Mouse (Mus musculus): ENCODE measurements around the gene Rabgef1. TPM values are rescaled to one million over a fixed set of nuclear protein-coding genes. Genes with fewer than 3 reads are reported as not detected.

Rabgef1 gene
- polyA plus RNA-seq, 1 experiment from 2014 or later: 29.2 TPM

DNA sequence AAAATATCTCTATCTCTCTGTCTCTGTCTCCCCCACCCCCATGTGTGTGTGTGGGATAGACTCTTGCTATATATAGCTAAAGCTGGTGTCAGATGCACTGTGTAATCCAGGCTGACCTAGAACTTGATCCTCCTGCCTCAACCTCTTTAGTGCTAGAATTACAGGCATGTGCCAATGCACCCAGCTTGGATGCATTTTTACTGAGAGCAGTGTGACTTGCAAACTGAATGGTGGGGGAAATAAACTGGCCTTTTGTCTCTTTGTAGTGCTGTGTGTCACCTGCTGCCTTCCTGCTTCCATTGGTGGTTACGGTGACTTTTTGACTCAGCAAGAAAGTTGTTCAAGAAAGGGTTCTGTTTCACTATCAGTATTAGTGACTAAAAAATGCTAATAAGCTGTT, 24.7 kb downstream of the Rabgef1 start:
- H3K4me2 ChIP-seq: no peak overlapping the region
- no peak overlapping the region for H3K27ac ChIP-seq
- H3K9ac ChIP-seq: no peak overlapping the region
- H3K36me3 ChIP-seq: peaks cover 28% of the 10 kb centered on the region
- WGBS: 84% methylated on average over 1 of the region's 1 CpGs
- ATAC-seq (ENCODE audit: insufficient read depth, low FRiP score, low read depth): no peak
- H3K4me3 ChIP-seq (replicated peaks): no peak overlapping the region
- H3K9me3 ChIP-seq: no peaks in the 10 kb centered on the region
- 0 out of 2 replicates have a peak, but pooled peaks cover 4% of the 10 kb centered on the region for H3K4me1 ChIP-seq
- no peaks in the 10 kb centered on the region for H3K27me3 ChIP-seq (replicated peaks)

- Histone ChIP-seq H3K9ac (no peak overlapping the region), H3K4me2 (no peak overlapping the region), H3K27ac (no peak overlapping the region), H3K36me3 (peaks cover 28% of the 10 kb centered on the region), H3K4me1 (no peaks in the 10 kb centered on the region), H3K9me3 (no peaks in the 10 kb centered on the region), H3K27me3 (replicated peaks) (no peaks in the 10 kb centered on the region), H3K4me3 (replicated peaks) (no peak overlapping the region)
- 73% methylated on average over 3 of the region's 3 CpGs for WGBS
- ATAC-seq (ENCODE audit: insufficient read depth, low FRiP score, low read depth): no peak
Measured at GRCm38 (mm10) chr5:130197454-130197853, 25.9 kb downstream of the Rabgef1 start.

GRCm38 (mm10) chr5:130197981-130198380, 26.4 kb downstream of the Rabgef1 start:
- Histone ChIP-seq H3K9ac (no peak overlapping the region), H3K4me1 (no peaks in the 10 kb centered on the region), H3K4me2 (no peak overlapping the region), H3K4me3 (replicated peaks) (no peak overlapping the region), H3K27me3 (replicated peaks) (no peaks in the 10 kb centered on the region), H3K36me3 (peaks cover 28% of the 10 kb centered on the region), H3K9me3 (no peaks in the 10 kb centered on the region), H3K27ac (no peak overlapping the region)
- 89% methylated on average over 7 of the region's 7 CpGs for WGBS
- no peak for ATAC-seq (ENCODE audit: insufficient read depth, low FRiP score, low read depth)

DNA sequence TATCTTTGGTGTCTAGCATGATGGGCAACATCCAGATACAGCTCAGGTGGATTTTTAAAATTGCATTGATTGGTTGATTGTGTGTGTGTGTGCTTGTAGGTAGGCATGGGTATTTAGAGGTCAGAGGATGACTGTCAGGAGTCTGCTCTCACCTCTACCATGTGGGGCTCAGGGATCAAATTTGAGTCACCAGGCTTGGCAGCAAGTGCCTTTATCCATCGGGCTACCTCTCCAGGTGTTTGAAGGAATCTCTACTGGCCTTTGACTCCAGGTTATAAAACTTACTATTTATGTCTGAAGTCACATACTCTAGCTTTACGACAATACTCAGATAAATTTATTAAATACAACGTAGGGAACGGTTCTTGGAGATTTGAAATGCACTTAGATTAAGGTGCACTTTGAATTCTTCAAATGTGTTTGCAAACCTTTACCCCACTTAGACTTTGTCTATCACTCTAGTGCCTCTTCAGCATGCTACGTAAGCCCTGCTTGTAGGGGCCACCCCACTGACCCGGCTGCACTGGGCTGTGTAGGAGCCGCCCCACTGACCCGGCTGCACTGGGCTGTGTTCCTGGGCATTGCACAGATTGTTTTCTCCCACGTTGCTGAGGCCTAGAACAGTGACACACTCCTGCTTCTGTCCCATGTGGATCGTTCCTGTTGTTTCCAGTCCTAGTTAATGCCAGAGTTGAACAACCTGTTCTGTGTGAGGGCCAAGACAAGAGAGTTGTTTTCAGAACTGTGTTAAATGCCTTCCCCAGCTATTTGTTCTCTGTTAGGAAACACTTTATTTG, 28.8 kb downstream of the Rabgef1 start:
- Histone ChIP-seq H3K4me1 (no peaks in the 10 kb centered on the region), H3K9me3 (no peaks in the 10 kb centered on the region), H3K4me2 (no peak overlapping the region), H3K27me3 (replicated peaks) (no peaks in the 10 kb centered on the region), H3K9ac (no peak overlapping the region), H3K27ac (no peak overlapping the region), H3K4me3 (replicated peaks) (no peak overlapping the region), H3K36me3 (peaks cover 16% of the 10 kb centered on the region)
- no peak for ATAC-seq (ENCODE audit: insufficient read depth, low FRiP score, low read depth)
- 83% methylated on average over 10 of the region's 10 CpGs for WGBS

DNA sequence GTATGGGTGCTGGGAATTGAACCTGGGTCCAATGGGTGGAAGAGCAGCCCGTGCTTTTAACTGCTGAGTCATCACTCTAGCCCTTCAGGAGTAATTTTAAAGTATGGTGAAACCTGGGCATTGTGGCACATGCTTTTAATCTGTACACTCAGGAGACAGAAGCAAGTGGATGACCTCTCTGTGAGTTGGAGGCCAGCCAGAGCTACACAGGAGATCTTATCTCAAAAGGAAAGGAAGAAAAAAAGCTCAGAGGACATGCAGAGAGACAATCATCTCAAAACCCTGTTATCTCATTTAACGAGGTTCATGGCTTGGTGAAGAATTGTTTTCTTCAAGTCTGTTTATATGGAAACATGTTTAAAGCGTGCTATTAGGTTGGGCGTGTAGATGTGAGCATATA, 32.4 kb downstream of the Rabgef1 start:
- no peak for ATAC-seq (ENCODE audit: insufficient read depth, low FRiP score, low read depth)

GRCm38 (mm10) chr5:130204560-130204959, 33.0 kb downstream of the Rabgef1 start:
- no peak overlapping the region for H3K9ac ChIP-seq
- WGBS: 79% methylated on average over 6 of the region's 6 CpGs
- ATAC-seq (ENCODE audit: insufficient read depth, low FRiP score, low read depth): no peak

More for the DNA sequence above, 32.4 kb downstream of the Rabgef1 start:
- Histone ChIP-seq H3K4me1 (no peaks in the 10 kb centered on the region), H3K9ac (no peak overlapping the region), H3K27me3 (replicated peaks) (no peaks in the 10 kb centered on the region), H3K4me2 (no peak overlapping the region), H3K36me3 (peaks cover 8% of the 10 kb centered on the region), H3K4me3 (replicated peaks) (no peak overlapping the region), H3K9me3 (no peaks in the 10 kb centered on the region), H3K27ac (no peak overlapping the region)
- 81% methylated on average over 4 of the region's 4 CpGs for WGBS

DNA sequence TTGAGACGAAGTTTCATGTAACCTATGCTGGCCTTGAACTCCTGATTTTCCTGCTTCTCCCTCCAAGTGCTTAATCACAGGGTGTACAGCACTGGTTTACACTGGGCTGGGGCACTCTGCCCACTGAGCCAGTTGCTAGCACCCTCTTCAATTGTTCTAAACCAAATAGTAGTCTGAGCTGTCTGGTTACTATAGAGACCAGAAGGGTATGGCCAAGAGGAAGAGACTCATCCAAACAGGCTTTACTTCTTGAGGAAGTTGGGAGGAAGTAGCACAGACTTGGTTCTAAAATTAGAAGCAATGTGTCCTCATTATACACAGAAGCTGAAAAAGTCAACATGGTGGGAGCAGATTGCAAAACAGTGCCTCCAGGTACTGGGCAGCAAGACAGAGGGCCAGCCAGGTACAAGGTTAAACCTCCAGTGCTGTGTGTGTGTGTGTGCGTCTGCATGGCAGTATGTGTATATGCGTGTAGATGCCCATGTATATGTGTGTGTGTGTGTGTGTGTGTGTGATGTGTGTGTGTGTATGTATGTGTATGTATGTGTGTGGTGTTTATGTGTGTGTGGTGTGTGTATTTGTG, 33.9 kb downstream of the Rabgef1 start:
- no peak for ATAC-seq (ENCODE audit: insufficient read depth, low FRiP score, low read depth)
- Histone ChIP-seq H3K4me2 (no peak overlapping the region), H3K9ac (no peak overlapping the region), H3K27ac (no peak overlapping the region), H3K27me3 (replicated peaks) (no peaks in the 10 kb centered on the region), H3K4me3 (replicated peaks) (no peak overlapping the region), H3K9me3 (no peaks in the 10 kb centered on the region), H3K36me3 (peaks cover 24% of the 10 kb centered on the region), H3K4me1 (no peaks in the 10 kb centered on the region)
- 92% methylated on average over 3 of the region's 3 CpGs for WGBS

More at GRCm38 (mm10) chr5:130204560-130204959, 33.0 kb downstream of the Rabgef1 start:
- H3K9me3 ChIP-seq: no peaks in the 10 kb centered on the region
- H3K36me3 ChIP-seq: peaks cover 14% of the 10 kb centered on the region
- no peak overlapping the region for H3K4me2 ChIP-seq
- no peak overlapping the region for H3K4me3 ChIP-seq (replicated peaks)
- no peaks in the 10 kb centered on the region for H3K27me3 ChIP-seq (replicated peaks)
- H3K27ac ChIP-seq: no peak overlapping the region
- no peaks in the 10 kb centered on the region for H3K4me1 ChIP-seq

- H3K27ac ChIP-seq: no peak overlapping the region
- peaks cover 32% of the 10 kb centered on the region for H3K36me3 ChIP-seq
- no peaks in the 10 kb centered on the region for H3K27me3 ChIP-seq (replicated peaks)
- ATAC-seq (ENCODE audit: insufficient read depth, low FRiP score, low read depth): no peak
- WGBS: 83% methylated on average over 4 of the region's 4 CpGs
- no peaks in the 10 kb centered on the region for H3K4me1 ChIP-seq
- no peak overlapping the region for H3K9ac ChIP-seq
- H3K4me2 ChIP-seq: no peak overlapping the region
- no peak overlapping the region for H3K4me3 ChIP-seq (replicated peaks)
- H3K9me3 ChIP-seq: no peaks in the 10 kb centered on the region
Measured at GRCm38 (mm10) chr5:130207299-130207698, 35.7 kb downstream of the Rabgef1 start.

DNA sequence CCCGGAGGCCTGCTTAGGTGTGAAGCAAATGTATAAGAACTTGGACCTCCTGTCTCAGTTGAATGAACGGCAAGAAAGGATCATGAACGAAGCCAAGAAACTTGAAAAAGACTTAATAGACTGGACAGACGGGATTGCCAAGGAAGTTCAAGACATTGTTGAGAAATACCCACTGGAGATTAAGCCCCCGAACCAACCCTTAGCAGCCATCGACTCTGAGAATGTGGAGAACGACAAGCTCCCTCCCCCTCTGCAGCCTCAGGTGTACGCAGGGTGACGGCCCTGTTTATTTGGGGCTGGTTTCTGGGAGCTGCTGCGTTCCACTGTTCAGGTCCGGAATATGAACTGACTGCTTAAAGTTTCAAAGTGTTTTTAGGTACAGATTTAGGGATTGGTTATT, 41.4 kb downstream of the Rabgef1 start:
- no peak overlapping the region for H3K27ac ChIP-seq
- H3K9ac ChIP-seq: no peak overlapping the region
- H3K4me3 ChIP-seq (replicated peaks): no peak overlapping the region
- WGBS: 89% methylated on average over 11 of the region's 11 CpGs
- no peaks in the 10 kb centered on the region for H3K9me3 ChIP-seq
- no peaks in the 10 kb centered on the region for H3K4me1 ChIP-seq
- H3K27me3 ChIP-seq (replicated peaks): no peaks in the 10 kb centered on the region
- H3K36me3 ChIP-seq: peaks cover 44% of the 10 kb centered on the region
- no peak for ATAC-seq (ENCODE audit: insufficient read depth, low FRiP score, low read depth)
- H3K4me2 ChIP-seq: no peak overlapping the region

DNA sequence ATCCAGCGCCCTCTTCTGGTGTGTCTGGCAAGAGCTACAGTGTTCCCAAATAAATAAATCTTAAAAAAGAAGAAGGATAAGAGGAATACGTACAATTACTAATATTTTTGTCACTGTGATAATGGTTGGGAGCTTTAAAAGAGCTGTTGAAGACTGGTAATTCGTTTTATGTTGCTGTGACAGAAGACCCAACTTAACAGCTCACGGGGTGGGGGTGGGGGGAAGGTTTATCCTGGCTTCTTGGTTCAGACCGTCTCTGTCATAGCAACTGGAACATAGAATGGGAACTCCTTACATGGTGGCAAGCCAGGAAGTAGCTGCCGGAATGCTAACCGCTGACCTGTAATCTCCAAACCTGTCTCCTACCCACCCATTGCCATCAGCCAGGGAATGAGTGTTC, 45.2 kb downstream of the Rabgef1 start, which contains the start of gene Tmem248:
Gene Tmem248, plus strand, starts transcription at position 301 of the 400 bp plus-strand sequence.
- Histone ChIP-seq H3K36me3 (peaks cover 17% of the 10 kb centered on the region), H3K4me3 (replicated peaks) (no peak within 1 kb of the TSS), H3K4me2 (no peak within 1 kb of the TSS), H3K27me3 (replicated peaks) (no peaks in the 10 kb centered on the region), H3K9me3 (no peaks in the 10 kb centered on the region), H3K27ac (no peak within 1 kb of the TSS), H3K4me1 (no peaks in the 10 kb centered on the region), H3K9ac (no peak within 1 kb of the TSS)
- WGBS: 81% methylated on average over 7 of the region's 7 CpGs
- ATAC-seq (ENCODE audit: insufficient read depth, low FRiP score, low read depth): no peak

DNA sequence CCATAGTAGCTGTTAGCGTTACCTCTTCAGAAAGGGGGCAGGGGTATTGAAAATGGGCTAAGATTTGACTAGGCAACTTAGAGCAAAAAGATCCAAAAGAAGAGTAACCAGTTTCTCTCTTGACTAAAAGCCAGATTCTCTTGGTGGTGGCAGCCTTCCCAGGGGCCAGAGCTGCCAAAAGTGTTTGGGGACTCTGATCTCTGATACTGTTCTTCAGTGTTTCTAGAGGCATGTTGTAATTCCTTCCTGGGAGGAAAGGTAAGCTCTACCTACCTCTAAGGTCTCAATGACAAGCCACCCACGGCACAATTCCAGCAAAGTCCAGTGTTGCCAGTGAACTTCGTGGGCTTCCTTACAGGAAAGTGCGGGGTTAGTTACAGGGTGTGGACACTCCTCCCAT, 45.8 kb downstream of the Rabgef1 start:
- no peak overlapping the region for H3K27ac ChIP-seq
- H3K4me3 ChIP-seq (replicated peaks): no peak overlapping the region
- no peaks in the 10 kb centered on the region for H3K27me3 ChIP-seq (replicated peaks)
- 0 out of 2 replicates have a peak, but pooled peaks cover 12% of the 10 kb centered on the region for H3K36me3 ChIP-seq
- no peak overlapping the region for H3K9ac ChIP-seq
- no peak overlapping the region for H3K4me2 ChIP-seq
- 85% methylated on average over 4 of the region's 4 CpGs for WGBS
- H3K4me1 ChIP-seq: no peaks in the 10 kb centered on the region
- ATAC-seq (ENCODE audit: insufficient read depth, low FRiP score, low read depth): no peak
- no peaks in the 10 kb centered on the region for H3K9me3 ChIP-seq

DNA sequence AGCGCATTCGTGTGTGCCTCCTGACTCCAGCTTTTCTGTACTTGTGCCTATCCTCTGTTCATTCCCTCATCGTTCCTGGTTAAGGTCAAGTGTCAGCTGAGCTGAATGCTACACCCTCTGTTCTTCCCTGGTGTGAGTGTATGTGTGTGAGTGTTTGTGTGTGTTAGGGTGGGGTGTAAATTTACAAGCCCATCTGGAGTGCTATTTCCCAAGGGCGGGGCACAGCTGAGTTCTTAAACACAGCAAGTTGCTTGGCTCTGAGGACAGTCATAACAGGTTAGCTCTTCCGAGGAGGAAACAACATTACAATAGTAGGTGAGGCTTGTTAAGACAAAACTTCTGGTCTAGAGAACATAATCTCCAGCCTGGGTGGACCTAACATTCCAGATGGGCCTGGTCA, 46.7 kb downstream of the Rabgef1 start:
- no peak for ATAC-seq (ENCODE audit: insufficient read depth, low FRiP score, low read depth)
- no peak overlapping the region for H3K4me3 ChIP-seq (replicated peaks)
- no peak overlapping the region for H3K9ac ChIP-seq
- H3K4me2 ChIP-seq: no peak overlapping the region
- WGBS: 88% methylated on average over 5 of the region's 5 CpGs
- no peaks in the 10 kb centered on the region for H3K27me3 ChIP-seq (replicated peaks)
- no peaks in the 10 kb centered on the region for H3K9me3 ChIP-seq
- 0 out of 2 replicates have a peak, but pooled peaks cover 4% of the 10 kb centered on the region for H3K36me3 ChIP-seq
- no peak overlapping the region for H3K27ac ChIP-seq
- peaks cover 3% of the 10 kb centered on the region for H3K4me1 ChIP-seq
